In the genomic region with DNA sequence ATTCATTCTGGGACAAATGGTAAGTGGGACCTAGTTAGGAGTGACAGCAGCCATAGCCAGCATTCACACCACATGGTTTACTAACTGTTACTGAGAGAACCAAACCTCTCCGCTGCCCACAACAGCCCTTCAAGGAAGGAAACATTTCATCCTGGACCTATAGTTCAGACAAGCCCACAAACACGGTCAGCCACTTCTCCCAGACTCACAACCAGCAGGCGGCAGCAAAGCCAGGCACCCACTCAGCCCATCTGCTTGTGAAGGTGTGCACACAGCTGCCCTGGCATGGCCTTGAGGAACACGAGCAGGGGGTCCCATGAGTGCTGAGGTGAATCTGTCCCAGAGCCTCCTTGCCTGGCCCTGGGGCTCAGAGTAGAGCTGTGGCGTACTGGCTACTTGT, we compare ENCODE assay signal across 14 mouse cellular contexts.
DNase-seq lines count a peak whose midpoint lies in the region; ATAC-seq and TF ChIP-seq lines count a peak whose summit lies in the region.
"Had no signal": no experiment of that assay in that cellular context is flagged by ENCODE, and none has a peak within 500 bp of the region (broad histone marks: within the 10 kb centered on the region; RNA-seq: fewer than 3 reads in every experiment).

No protein-coding gene starts in this region.

- no peak overlapping the region for H3K9ac ChIP-seq in heart, postnatal 0 days (replicated peaks; ENCODE audit: low read depth, low read length)
- no peak overlapping the region for H3K9ac ChIP-seq in liver, postnatal 0 days (replicated peaks)
- H3K9ac ChIP-seq in liver, embryonic 11.5 days (ENCODE audit: low read depth, low read length): no peak overlapping the region
- no peak overlapping the region for H3K9ac ChIP-seq in ES-Bruce4 (ENCODE audit: low read depth, poor library complexity, severe bottlenecking)
- H3K9ac ChIP-seq: lung, embryonic 15.5 days had no signal

- WGBS in heart, postnatal 0 days: 51% methylated on average over 5 of the region's 5 CpGs
- WGBS in liver, postnatal 0 days (ENCODE audit: insufficient replicate concordance): 49% methylated on average over 5 of the region's 5 CpGs
- WGBS in liver, embryonic 11.5 days: 63% methylated on average over 5 of the region's 5 CpGs

- no peaks in the 10 kb centered on the region for H3K27me3 ChIP-seq in heart, postnatal 0 days (ENCODE audit: control insufficient read depth, insufficient read depth, low read length)
- no peaks in the 10 kb centered on the region for H3K27me3 ChIP-seq in liver, postnatal 0 days (ENCODE audit: insufficient read depth, low read length)
- no peaks in the 10 kb centered on the region for H3K27me3 ChIP-seq in liver, embryonic 11.5 days (replicated peaks; ENCODE audit: control insufficient read depth, insufficient read depth, low read length)
- H3K27me3 ChIP-seq in ES-Bruce4 (ENCODE audit: control insufficient read depth, insufficient read depth, low read length, poor library complexity, severe bottlenecking): no peaks in the 10 kb centered on the region

- peaks cover 4% of the 10 kb centered on the region; the same call in 1 of the 2 replicates for H3K4me1 ChIP-seq in heart, postnatal 0 days (ENCODE audit: control insufficient read depth, insufficient read depth)
- no peaks in the 10 kb centered on the region for H3K4me1 ChIP-seq in liver, postnatal 0 days (ENCODE audit: insufficient read depth)
- no peaks in the 10 kb centered on the region for H3K4me1 ChIP-seq in liver, embryonic 11.5 days (replicated peaks; ENCODE audit: control insufficient read depth, insufficient read depth, low read length)
- no peaks in the 10 kb centered on the region for H3K4me1 ChIP-seq in ES-Bruce4 (ENCODE audit: control insufficient read depth, insufficient read depth, low read length)
- H3K4me1 ChIP-seq in cortical plate, adult 2 months (ENCODE audit: control insufficient read depth, insufficient read depth, low read length): no peaks in the 10 kb centered on the region
- H3K4me1 ChIP-seq: lung, embryonic 15.5 days had no signal

- DNase-seq in heart, postnatal 0 days (ENCODE audit: low spot score): no peak
- DNase-seq in heart, adult 9 months (ENCODE audit: low spot score in 2 of 2): no peak
- DNase-seq in liver, postnatal 0 days: no peak
- DNase-seq in liver, embryonic 11.5 days (ENCODE audit: low spot score): no peak
- DNase-seq in urinary bladder, postnatal 4 days (ENCODE audit: low spot score in 2 of 2): no peak
- DNase-seq in MN1 (ENCODE audit: low spot score): no peak
- DNase-seq: cerebellum, adult 9-11 months; kidney, adult 8-10 months; left cerebral cortex, postnatal 4 days had no signal

- TF ChIP-seq EP300 in heart, postnatal 0 days (IDR thresholded peaks at IDR 0.05; ENCODE audit: low read depth): no peak
- TF ChIP-seq EP300 in liver, postnatal 0 days (IDR thresholded peaks at IDR 0.05; ENCODE audit: low read depth): no peak
- TF ChIP-seq EP300 in ES-Bruce4 (IDR thresholded peaks at IDR 0.05; ENCODE audit: insufficient read depth, low read depth, low read length): no peak

- no peak overlapping the region for H3K4me2 ChIP-seq in heart, postnatal 0 days (ENCODE audit: low read depth, low read length)
- H3K4me2 ChIP-seq in liver, postnatal 0 days (ENCODE audit: low read depth, low read length): no peak overlapping the region
- H3K4me2 ChIP-seq in liver, embryonic 11.5 days: no peak overlapping the region
- H3K4me2 ChIP-seq: lung, embryonic 15.5 days had no signal

- H3K27ac ChIP-seq in heart, postnatal 0 days (ENCODE audit: low read depth): no peak overlapping the region
- H3K27ac ChIP-seq in liver, postnatal 0 days (ENCODE audit: low read depth): no peak overlapping the region
- H3K27ac ChIP-seq in liver, embryonic 11.5 days (ENCODE audit: low read depth, low read length): no peak overlapping the region
- no peak overlapping the region for H3K27ac ChIP-seq in ES-Bruce4 (ENCODE audit: insufficient read depth, low read length)
- H3K27ac ChIP-seq in cortical plate, adult 2 months (ENCODE audit: insufficient read depth, low read length): no peak overlapping the region
- H3K27ac ChIP-seq: hindbrain, embryonic 10.5 days; lung, embryonic 15.5 days had no signal

- no peak for ATAC-seq in heart, postnatal 0 days (ENCODE audit: insufficient read depth, low read depth)
- ATAC-seq in liver, postnatal 0 days: no peak
- ATAC-seq in liver, embryonic 11.5 days (replicated peaks; ENCODE audit: low FRiP score): no peak

- H3K9me3 ChIP-seq in heart, postnatal 0 days (replicated peaks; ENCODE audit: control insufficient read depth, low read length): no peaks in the 10 kb centered on the region
- no peaks in the 10 kb centered on the region for H3K9me3 ChIP-seq in liver, postnatal 0 days (ENCODE audit: low read length)
- no peaks in the 10 kb centered on the region for H3K9me3 ChIP-seq in liver, embryonic 11.5 days (ENCODE audit: control insufficient read depth, low read length)
- no peaks in the 10 kb centered on the region for H3K9me3 ChIP-seq in ES-Bruce4 (replicated peaks; ENCODE audit: control insufficient read depth, insufficient read depth, low read length, poor library complexity, severe bottlenecking)
- H3K9me3 ChIP-seq: hindbrain, embryonic 10.5 days; lung, embryonic 15.5 days had no signal

- TF ChIP-seq CTCF in heart, postnatal 0 days (IDR thresholded peaks at IDR 0.05; ENCODE audit: low read depth): peak; percentile 60
- TF ChIP-seq CTCF in liver, postnatal 0 days (IDR thresholded peaks at IDR 0.05; ENCODE audit: low read depth): peak; percentile 53
- TF ChIP-seq CTCF in ES-Bruce4 (IDR thresholded peaks at IDR 0.05; ENCODE audit: low read depth, low read length): peak; percentile 0
- TF ChIP-seq CTCF in cortical plate, adult 2 months (IDR thresholded peaks at IDR 0.05; ENCODE audit: extremely low read depth, insufficient read depth, low read length): peak; percentile 52

- H3K4me3 ChIP-seq in heart, postnatal 0 days (ENCODE audit: low read depth, low read length): no peak overlapping the region
- H3K4me3 ChIP-seq in liver, postnatal 0 days (ENCODE audit: low read depth, low read length): no peak overlapping the region
- H3K4me3 ChIP-seq in liver, embryonic 11.5 days (ENCODE audit: low read depth, low read length): no peak overlapping the region
- H3K4me3 ChIP-seq in ES-Bruce4 (ENCODE audit: low read depth, low read length): no peak overlapping the region
- no peak overlapping the region for H3K4me3 ChIP-seq in cortical plate, adult 2 months (ENCODE audit: insufficient read depth, low read length)
- H3K4me3 ChIP-seq: hindbrain, embryonic 10.5 days; lung, embryonic 15.5 days; myocyte had no signal

- no peaks in the 10 kb centered on the region for H3K36me3 ChIP-seq in heart, postnatal 0 days (replicated peaks; ENCODE audit: control insufficient read depth, insufficient read depth, low read length)
- no peaks in the 10 kb centered on the region for H3K36me3 ChIP-seq in liver, postnatal 0 days (replicated peaks; ENCODE audit: insufficient read depth, low read length)
- H3K36me3 ChIP-seq in liver, embryonic 11.5 days (ENCODE audit: control insufficient read depth, insufficient read depth, low read length): no peaks in the 10 kb centered on the region
- H3K36me3 ChIP-seq in ES-Bruce4 (ENCODE audit: control insufficient read depth, insufficient read depth, low read length, poor library complexity, severe bottlenecking): no peaks in the 10 kb centered on the region
- H3K36me3 ChIP-seq: hindbrain, embryonic 10.5 days; lung, embryonic 15.5 days had no signal

- no peak for TF ChIP-seq POLR2A in ES-Bruce4 (IDR thresholded peaks at IDR 0.05; ENCODE audit: insufficient read depth, low read length)
- TF ChIP-seq POLR2A in cortical plate, adult 2 months (IDR thresholded peaks at IDR 0.05; ENCODE audit: extremely low read depth, insufficient read depth, low read length): no peak

Comparison
In these comparisons a context has a peak if more than half of its experiments do, and no peak if none do; other contexts are left out.
1. CTCF ChIP-seq: peak in every context shown above with its lines; median percentile 60 in heart, postnatal 0 days; 53 in liver, postnatal 0 days; 52 in cortical plate, adult 2 months; 0 in ES-Bruce4.